Mouse (Mus musculus): ENCODE measurements around the gene Slc31a2.

Gene Slc31a2

GRCm38 (mm10) chr4:62316456-62316855 lies 54.1 kb downstream of the Slc31a2 start:
- no peak for DNase-seq (ENCODE audit: low spot score in 2 of 2)

DNA sequence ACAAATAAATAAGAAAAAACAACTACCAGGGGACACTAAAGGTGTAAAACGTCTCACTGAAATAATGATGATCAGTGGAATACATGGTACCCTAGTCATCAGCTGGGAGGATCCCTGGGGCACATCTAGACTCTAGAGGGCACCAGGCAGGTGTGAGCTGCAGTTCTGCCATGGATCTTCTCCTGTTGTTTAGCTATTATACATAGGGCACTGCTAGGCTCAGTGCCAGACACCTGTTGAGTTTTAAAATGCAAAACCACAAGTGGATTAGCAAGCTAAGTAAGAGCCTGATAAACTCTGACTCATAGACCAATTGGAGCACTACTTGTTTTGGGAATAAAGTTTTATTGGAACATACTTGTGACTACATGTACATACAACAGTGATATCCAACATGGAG lies 55.9 kb downstream of the Slc31a2 start:
- DNase-seq (ENCODE audit: low spot score in 2 of 2), result no peak

DNA sequence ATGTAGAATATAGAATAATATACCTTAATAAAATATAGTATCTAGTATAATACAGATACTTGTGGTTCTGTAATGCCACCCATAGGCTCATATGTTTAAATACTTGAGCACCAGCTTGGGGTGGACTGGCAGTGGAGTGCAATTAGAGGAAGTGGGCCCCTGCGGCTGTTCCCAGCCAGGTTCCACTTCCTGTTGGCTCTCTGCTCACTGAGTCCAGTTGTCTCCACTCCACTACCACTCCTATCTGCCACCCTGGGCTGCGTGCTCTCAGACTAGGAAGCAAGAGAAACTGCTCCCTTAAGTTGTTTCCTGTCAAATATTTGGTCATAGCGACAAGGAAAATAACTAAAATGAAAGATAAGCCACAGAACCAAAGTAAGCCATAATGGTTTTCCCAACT lies 60.3 kb downstream of the Slc31a2 start:
- no peak for DNase-seq (ENCODE audit: low spot score in 2 of 2)

- no peak for DNase-seq (ENCODE audit: low spot score in 2 of 2)
Observed at GRCm38 (mm10) chr4:62326111-62326510, 63.7 kb downstream of the Slc31a2 start.

GRCm38 (mm10) chr4:62328941-62329660 lies 66.7 kb downstream of the Slc31a2 start:
- no peak for DNase-seq (ENCODE audit: low spot score in 2 of 2)

DNA sequence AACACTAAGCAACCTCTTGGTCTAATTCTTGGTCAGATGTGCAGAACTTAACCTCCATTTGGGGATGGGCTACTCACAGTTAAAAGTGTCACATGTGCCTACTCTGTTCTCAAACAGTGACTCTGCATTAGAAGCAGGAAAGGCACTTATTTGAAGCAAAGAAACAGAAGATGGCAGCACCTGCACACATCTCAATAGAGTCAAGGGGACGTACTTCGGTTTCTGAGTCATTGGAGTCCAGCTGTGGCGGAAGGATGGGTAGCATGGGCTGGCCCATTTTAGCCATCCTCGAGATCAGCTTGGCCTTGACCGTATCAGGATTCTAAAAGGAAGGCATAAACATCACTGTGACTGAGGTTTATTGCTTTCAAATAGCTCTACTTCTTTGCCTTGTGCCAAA lies 69.6 kb downstream of the Slc31a2 start:
- DNase-seq (ENCODE audit: low spot score in 2 of 2), result no peak

DNA sequence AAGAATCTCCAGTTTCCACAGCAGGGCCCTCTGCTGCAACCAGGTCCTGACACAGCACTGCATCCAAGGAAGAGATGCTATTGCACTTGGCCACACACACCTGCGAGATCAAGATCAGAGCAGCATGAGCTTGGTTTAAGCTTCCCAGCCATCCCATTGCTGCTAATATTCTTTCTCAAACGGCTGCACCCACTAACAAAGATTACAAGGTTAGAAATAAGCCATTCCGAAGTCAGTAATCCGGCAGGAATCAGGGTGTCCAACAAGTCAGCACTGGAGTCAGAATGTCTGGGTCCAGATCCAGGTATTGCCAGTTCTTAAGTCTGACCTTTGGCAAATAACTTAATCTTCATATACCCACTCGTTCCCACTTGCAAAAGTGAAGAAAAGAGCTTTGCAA lies 76.2 kb downstream of the Slc31a2 start:
- DNase-seq (ENCODE audit: low spot score in 2 of 2), result no peak

GRCm38 (mm10) chr4:62344000-62344399 lies 81.6 kb downstream of the Slc31a2 start:
- DNase-seq (ENCODE audit: low spot score in 2 of 2), result no peak

DNA sequence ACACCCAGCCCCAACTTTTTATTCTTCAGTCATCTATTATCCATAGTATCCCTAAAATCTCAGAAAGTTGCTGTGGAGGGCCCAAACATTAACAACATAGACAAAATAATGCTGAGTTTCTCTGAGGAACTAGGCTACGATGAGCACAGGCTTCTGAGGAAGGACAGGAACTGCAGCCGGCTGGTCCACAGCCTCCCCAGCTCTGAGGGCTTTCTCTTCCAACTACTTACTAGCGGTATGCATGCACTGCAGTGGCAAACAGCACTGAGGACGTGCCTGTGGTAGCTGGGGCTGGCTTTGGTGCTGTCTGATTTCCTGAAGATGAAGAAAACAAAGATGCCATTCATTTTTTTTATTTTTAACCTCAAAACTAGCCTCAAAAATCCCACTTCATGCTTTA lies 83.5 kb downstream of the Slc31a2 start:
- no peak for DNase-seq (ENCODE audit: low spot score in 2 of 2)

- no peak for DNase-seq (ENCODE audit: low spot score in 2 of 2)
Observed at GRCm38 (mm10) chr4:62347605-62348328, 85.4 kb downstream of the Slc31a2 start.

All from spleen, postnatal 14 days (tissue).